Mouse (Mus musculus): Measurements from ENCODE around the gene Amot. TPM values are rescaled to one million over a fixed set of nuclear protein-coding genes. Genes with fewer than 3 reads are reported as not detected.

Amot gene
- total RNA-seq, 2 experiments from 2014 or later, result 5.2 to 6.3 TPM

- intact Hi-C loops (cut with DNase I), result no loop called here
- DNase-seq, result peak in 1 of 2 experiments; percentile 4
Measured at GRCm38 (mm10) chrX:145399236-145399635, 105.7 kb downstream of the Amot start.

Other genes starting within 250 kb of the Amot start
- gene Lhfpl1, start 156.1 kb downstream of the Amot start, total RNA-seq (2021), result not detected

Data from heart, postnatal 14 days (tissue).